Mouse (Mus musculus): ENCODE measurements around the gene Hspb7.

DNA sequence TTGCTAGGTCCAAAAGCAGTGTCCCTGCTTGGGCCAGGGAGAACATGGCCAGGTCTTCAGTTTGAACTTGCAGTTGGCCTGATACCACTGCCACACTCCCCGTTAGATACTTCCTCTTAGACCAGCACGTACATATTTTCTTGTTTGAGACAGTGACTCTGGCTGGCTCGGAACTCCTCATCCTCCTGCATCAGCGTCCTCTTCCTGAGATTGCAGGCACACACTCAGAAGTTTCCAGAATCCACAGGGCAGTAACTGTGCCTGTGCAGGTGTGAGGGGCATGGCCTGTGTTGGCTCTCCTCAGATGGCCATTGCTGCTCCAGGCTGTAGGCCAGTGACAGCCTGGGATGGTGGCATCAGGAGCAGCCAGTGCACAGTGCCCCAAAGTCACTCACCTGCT, 39.9 kb downstream of the Hspb7 start:
- TF ChIP-seq CTCF (IDR thresholded peaks at IDR 0.05; ENCODE audit: low read depth), result no peak
- no peak for TF ChIP-seq EP300 (IDR thresholded peaks at IDR 0.05; ENCODE audit: low read depth)

All from liver, embryonic 14.5 days (tissue).